Mouse (Mus musculus) E14TG2a.4 (cell line): ENCODE results near the gene Fut1.

Source experiments
- CTCF ChIP-seq: conservative IDR thresholded peaks from 2 replicates; pipeline ENCODE4 v1.5.1; 2014; ENCODE audit warnings: low read length
- POU5F1 ChIP-seq: IDR thresholded peaks from 2 replicates; pipeline ENCODE4 v1.6.1; 2014; ENCODE audit warnings: low read length, borderline replicate concordance

GRCm38 (mm10) chr7:45644183-45644582 lies 27.1 kb downstream of the Fut1 start:
- TF ChIP-seq CTCF (no peak), POU5F1 (no peak)
